Mouse (Mus musculus): Measurements from ENCODE around the gene Arl10.

- TF ChIP-seq MAX (IDR thresholded peaks at IDR 0.05) (no peak), USF1 (IDR thresholded peaks at IDR 0.05; ENCODE audit: low read depth) (no peak), CTCF (IDR thresholded peaks at IDR 0.05; ENCODE audit: control insufficient read depth, insufficient read depth, insufficient read length) (no peak)
Measured at GRCm38 (mm10) chr13:54570736-54571135, 4.1 kb upstream of the Arl10 start.

All from C2C12 (cell line).